Mouse (Mus musculus): Measurements from ENCODE around the gene Slit1.

Gene Slit1

DNA sequence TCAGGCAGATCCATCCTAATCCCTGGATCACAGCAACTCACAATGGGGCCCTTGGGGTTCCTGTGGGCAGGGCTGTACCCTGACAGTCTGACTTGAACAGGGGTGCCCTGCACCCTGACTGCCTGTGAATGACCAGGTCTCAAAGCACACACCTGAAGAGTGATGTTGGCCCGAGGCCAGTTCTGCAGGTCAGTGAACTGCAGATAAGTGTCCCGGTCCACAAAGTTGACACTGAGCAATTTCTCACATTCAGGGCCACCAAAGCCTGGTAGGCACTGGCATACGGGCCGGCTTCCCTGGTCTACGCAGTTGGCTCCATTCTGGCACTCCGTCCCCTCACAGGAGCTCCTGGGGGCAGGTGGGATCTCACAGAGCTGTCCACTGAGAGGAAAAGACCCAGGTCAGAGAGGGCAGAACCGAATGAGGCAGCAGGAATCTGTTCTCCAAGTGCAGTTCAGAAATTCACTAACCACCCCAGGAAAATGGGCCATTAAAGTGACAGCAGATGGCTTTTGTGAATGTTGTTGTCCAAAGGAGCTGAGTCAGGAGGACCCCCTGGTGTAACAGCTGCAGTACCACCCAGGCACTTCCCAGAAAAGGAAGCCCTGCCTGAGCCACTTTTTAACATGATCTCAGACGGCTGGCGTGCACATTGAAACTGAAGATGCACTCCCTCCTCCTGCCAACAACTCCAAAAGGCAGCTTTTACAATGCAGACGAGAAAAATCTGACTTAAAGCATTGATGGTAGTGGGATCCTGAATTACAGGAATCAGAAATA lies 137.1 kb downstream of the Slit1 start:
- in situ Hi-C loops (cut with MboI, MseI), result loop anchor here in 1 of 2 experiments (10.0 kb wide), 1 partner anchor 468 kb away; no protein-coding TSS in a partner anchor

DNA sequence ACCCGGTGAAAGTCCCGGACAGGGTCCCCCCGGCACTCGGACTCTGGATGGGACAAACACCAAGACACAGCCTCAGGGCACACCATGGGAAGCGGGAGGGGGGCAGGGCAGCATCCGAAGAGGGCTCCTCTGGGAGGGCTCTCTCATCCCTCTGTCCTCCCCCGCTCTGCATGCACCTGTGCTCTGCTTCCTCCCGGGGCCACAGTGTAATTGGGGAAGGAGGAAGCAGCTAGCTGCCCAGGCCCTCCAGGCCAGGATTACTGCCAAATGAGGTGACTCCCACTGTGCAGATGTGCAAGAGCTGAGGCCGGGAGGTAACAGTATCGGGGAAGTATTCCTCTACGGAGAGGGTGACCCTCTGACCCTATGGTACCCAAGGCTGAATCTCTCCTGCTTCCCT lies 142.8 kb downstream of the Slit1 start:
- in situ Hi-C loops (cut with MboI, MseI), result loop anchor here in 1 of 2 experiments (10.0 kb wide), 1 partner anchor 474 kb away; no protein-coding TSS in a partner anchor

DNA sequence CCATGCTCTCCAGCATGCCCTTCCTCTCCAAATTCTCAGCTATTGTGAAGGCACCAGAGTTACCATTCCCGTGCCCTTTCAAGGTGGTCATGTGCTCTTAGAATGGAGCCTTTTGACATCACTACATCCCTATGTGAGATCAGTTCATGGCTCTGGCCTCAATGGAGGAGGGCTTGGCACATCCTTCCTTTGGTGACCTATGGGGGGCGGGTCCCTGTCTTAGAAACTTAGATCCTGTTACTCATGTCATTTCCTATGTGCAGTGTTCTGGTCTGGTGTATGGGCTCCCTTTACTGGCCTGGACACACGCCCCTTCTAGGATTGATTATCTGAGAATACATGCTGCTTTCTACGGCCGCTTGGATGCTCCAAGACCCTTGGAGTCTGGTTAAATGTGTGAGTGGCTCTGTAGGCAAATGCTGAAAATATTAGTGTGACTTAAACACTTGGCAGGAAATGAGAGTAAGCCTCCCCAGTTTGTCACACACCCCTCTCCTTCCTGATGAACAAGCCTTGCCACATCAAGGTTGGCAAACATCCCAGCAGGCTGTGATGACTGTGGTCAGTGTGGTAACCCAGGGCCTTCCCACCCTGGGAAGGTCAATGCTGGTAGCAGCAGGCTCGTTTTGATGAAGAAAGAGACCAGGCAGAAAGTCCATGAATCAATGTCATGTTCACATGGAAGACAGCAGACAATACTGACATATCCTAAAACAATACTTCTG lies 146.1 kb downstream of the Slit1 start:
- in situ Hi-C loops (cut with MboI, MseI), result loop anchor here in 1 of 2 experiments (10.0 kb wide), 1 partner anchor 1323 kb away; the partner anchor contains the start of gene Pdlim1

GRCm38 (mm10) chr19:41591808-41592207 lies 151.7 kb downstream of the Slit1 start:
- in situ Hi-C loops (cut with MboI, MseI), result loop anchor here in 1 of 2 experiments (10.0 kb wide), 1 partner anchor 1317 kb away; the partner anchor contains the start of gene Pdlim1

- in situ Hi-C loops (cut with MboI, MseI), result loop anchor here in 1 of 2 experiments (10.0 kb wide), 1 partner anchor 1315 kb away; the partner anchor contains the start of gene Pdlim1
Measured at GRCm38 (mm10) chr19:41589681-41590080, 153.8 kb downstream of the Slit1 start.

DNA sequence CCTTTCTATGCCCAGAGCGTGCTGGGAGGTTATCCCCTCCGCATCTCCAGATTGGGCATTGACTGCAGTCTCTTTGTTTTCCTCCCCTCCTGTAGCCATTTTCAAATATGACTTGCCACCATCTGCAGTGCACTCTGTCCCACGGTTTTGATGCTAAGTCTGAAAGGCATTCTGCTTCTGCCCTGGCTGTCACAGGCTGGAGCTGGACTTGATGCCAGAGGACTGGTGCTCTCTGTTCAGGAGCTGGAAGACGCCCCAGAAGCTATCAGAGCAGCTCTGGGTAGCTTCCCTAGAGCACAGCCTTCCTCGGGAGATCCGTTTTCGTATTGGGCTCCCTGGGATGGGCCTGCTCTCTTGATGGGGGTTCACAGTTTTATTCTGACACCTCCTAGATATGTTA lies 154.4 kb downstream of the Slit1 start:
- in situ Hi-C loops (cut with MboI, MseI), result no loop called here

DNA sequence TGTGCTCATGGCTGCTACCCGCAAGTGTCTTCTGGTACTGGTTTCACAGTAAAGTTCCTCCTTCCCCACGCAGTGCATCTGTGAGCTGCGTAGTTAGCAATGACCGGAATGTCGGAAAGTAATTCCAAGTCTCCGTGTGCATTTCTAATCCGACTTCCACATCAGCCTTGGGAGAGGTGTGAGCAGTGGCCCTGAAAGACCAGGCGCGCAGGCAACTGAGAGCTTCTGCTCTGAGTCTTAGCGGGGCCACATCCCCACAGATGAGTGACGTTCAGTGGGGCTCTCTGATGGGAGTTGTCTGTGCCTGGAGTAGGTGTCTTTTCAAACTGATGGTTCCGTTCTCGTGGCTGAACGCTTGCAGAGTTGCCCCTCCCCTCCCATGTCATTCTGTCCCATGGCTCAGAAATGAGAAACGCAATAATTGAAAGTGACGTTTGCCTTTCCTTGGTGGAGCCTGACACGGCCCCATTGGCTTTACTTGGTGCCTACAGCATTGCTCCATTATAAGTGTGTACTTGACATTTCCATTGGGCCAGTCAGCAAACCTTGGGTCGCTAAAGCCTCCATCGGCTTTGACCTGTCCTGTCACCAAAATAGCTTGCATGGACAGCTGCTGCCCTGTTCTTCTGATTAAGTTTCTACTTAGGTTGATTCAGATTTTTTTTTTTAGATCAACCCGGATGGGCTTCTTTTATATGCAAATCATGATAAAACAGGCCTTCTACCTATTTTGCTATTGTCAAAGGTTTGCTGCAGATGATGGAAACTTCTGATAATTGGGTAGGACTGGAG lies 155.8 kb downstream of the Slit1 start:
- in situ Hi-C loops (cut with MboI, MseI), result no loop called here

GRCm38 (mm10) chr19:41586752-41587151 lies 156.7 kb downstream of the Slit1 start:
- in situ Hi-C loops (cut with MboI, MseI), result no loop called here

GRCm38 (mm10) chr19:41582918-41583514 lies 160.4 kb downstream of the Slit1 start:
- in situ Hi-C loops (cut with MboI, MseI), result no loop called here

- in situ Hi-C loops (cut with MboI, MseI), result no loop called here
Measured at GRCm38 (mm10) chr19:41581706-41582420, 161.6 kb downstream of the Slit1 start, which contains the start of gene Gm340. TSS of gene Gm340 (plus strand) at chr19:41582370.

GRCm38 (mm10) chr19:41579311-41579920 lies 164.0 kb downstream of the Slit1 start:
- in situ Hi-C loops (cut with MboI, MseI), result no loop called here

- in situ Hi-C loops (cut with MboI, MseI), result no loop called here
Measured at GRCm38 (mm10) chr19:41577576-41577975, 165.9 kb downstream of the Slit1 start.

- in situ Hi-C loops (cut with MboI, MseI), result no loop called here
Measured at GRCm38 (mm10) chr19:41573700-41574099, 169.8 kb downstream of the Slit1 start.

DNA sequence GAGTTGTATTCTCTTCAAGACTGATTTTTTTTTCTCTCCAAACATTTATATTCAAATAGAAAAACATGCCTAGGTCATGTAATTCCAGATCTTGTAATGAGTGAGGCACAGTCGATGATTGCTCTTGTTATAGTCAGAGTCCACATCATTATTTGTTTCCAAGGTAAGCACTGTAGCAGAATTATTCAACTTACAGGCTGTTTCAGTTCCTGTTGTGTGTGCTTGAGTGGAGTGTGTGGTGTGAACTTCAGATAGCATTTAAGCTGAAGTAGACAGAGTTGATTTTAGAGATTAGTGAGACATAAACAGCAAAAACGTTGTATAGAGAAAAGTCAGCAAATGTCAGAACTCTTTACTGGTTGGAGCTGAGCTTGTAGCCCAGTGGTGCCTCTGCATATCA lies 174.7 kb downstream of the Slit1 start:
- in situ Hi-C loops (cut with MboI, MseI), result no loop called here

GRCm38 (mm10) chr19:41560856-41561255 lies 182.6 kb downstream of the Slit1 start:
- in situ Hi-C loops (cut with MboI, MseI), result no loop called here

- in situ Hi-C loops (cut with MboI, MseI), result no loop called here
Measured at GRCm38 (mm10) chr19:41558891-41559486, 184.5 kb downstream of the Slit1 start.

DNA sequence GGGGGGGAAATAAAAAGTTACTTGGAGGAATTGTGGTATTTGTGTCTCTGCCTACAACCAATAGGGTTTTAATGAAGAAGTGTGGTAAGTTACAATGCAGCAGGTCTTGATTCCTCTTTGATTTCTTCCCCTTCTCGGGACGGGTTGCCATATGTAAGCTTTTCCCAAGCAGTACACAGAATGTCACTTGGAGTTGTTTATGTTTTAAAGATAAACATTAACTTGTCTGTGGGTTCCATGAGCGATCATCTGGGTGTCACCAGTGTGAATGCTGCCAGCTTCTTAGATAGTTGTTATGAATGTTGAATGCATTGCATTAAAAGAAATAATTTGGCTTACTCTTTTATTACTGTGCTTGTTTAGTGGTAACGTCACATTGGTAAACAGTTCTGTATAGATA lies 186.0 kb downstream of the Slit1 start:
- in situ Hi-C loops (cut with MboI, MseI), result no loop called here

GRCm38 (mm10) chr19:41556981-41557380 lies 186.5 kb downstream of the Slit1 start:
- in situ Hi-C loops (cut with MboI, MseI), result no loop called here
